Mouse (Mus musculus) limb, embryonic 15.5 days (tissue): ENCODE data around the gene Fam189b. TPM values are rescaled to one million over a fixed set of nuclear protein-coding genes. Genes with fewer than 3 reads are reported as not detected.

ENCODE experiments used
- ATAC-seq: fragments of 200-750 bp; cut with Nextera tagmentation; 2 replicates; pipeline ENCODE4 v1.8.0; 2017; ENCODE audit warnings: low read depth, moderate TSS enrichment; ENCODE audit not compliant: insufficient number of reproducible peaks, low FRiP score, low TSS enrichment
- H3K27ac ChIP-seq: fragments of 300-500 bp; sonication (generic); 2 replicates; pipeline ENCODE4 v1.5.1; 2015; ENCODE audit warnings: moderate library complexity, mild to moderate bottlenecking, inconsistent platforms
- H3K27me3 ChIP-seq: fragments of 300-500 bp; sonication (generic); 2 replicates; pipeline ENCODE4 v1.6.1; 2015; ENCODE audit warnings: inconsistent platforms
- H3K36me3 ChIP-seq: fragments of 300-500 bp; sonication (generic); 2 replicates; pipeline ENCODE4 v1.6.1; 2015; ENCODE audit warnings: inconsistent platforms
- H3K4me1 ChIP-seq: fragments of 300-500 bp; sonication (generic); 2 replicates; pipeline ENCODE4 v1.6.1; 2015; ENCODE audit warnings: inconsistent platforms
- H3K4me2 ChIP-seq: fragments of 300-500 bp; sonication (generic); 2 replicates; pipeline ENCODE4 v1.6.1; 2015; ENCODE audit warnings: mild to moderate bottlenecking, inconsistent platforms
- H3K4me3 ChIP-seq: fragments of 300-500 bp; sonication (generic); 2 replicates; pipeline ENCODE4 v1.5.1; 2015; ENCODE audit warnings: mild to moderate bottlenecking, inconsistent platforms
- H3K9ac ChIP-seq: fragments of 300-500 bp; sonication (generic); 2 replicates; pipeline ENCODE4 v1.6.1; 2015; ENCODE audit warnings: inconsistent platforms
- H3K9me3 ChIP-seq: fragments of 300-500 bp; sonication (generic); 2 replicates; pipeline ENCODE4 v1.6.1; 2016; ENCODE audit warnings: inconsistent platforms
- WGBS: fragments of 180-500 bp; shearing (Covaris S2); methylation state at CpG from one replicate; pipeline ENCODE4 v1.1.7; 2015; 5-methylcytosine and 5-hydroxymethylcytosine counted together
- polyA plus RNA-seq: library from polyadenylated mRNA; unstranded; fragments of >200 nt; fragmentation: Nextera tagmentation; extraction: Ambion mirVana; gene quantifications from 2 replicates; pipeline ENCODE4 v1.2.1, GENCODE M21; 2015

The Fam189b gene
- 31.4 and 34.0 TPM in 2 replicates for polyA plus RNA-seq

- Histone ChIP-seq H3K4me1 (peaks cover 43% of the 10 kb centered on the region), H3K4me3 (peak within 1 kb of the TSS; percentile 69), H3K9ac (peak within 1 kb of the TSS; percentile 62), H3K9me3 (no peaks in the 10 kb centered on the region), H3K27me3 (no peaks in the 10 kb centered on the region), H3K4me2 (peak within 1 kb of the TSS; percentile 90), H3K36me3 (peaks cover 55% of the 10 kb centered on the region), H3K27ac (peak within 1 kb of the TSS; percentile 87)
- peak; percentile 93 for ATAC-seq
- WGBS = 6% methylated on average over 39 of the region's 39 CpGs
Measured at GRCm38 (mm10) chr3:89183058-89183958, at the start of gene Fam189b. Gene Fam189b, plus strand, starts transcription at chr3:89183143.

- peaks cover 5% of the 10 kb centered on the region for H3K4me1 ChIP-seq
- no peak overlapping the region for H3K27ac ChIP-seq
- H3K9me3 ChIP-seq = no peaks in the 10 kb centered on the region
- 86% methylated on average over 1 of the region's 1 CpGs for WGBS
- H3K4me3 ChIP-seq = no peak overlapping the region
- ATAC-seq = no peak
- no peak overlapping the region for H3K9ac ChIP-seq
- H3K36me3 ChIP-seq = no peaks in the 10 kb centered on the region
- peaks cover 13% of the 10 kb centered on the region; the same call in 1 of the 2 replicates for H3K27me3 ChIP-seq
- no peak overlapping the region for H3K4me2 ChIP-seq
Measured at GRCm38 (mm10) chr3:89133752-89134151, 49.2 kb upstream of the Fam189b start.

- ATAC-seq = no peak
- whole genome bisulfite sequencing = 56% methylated on average over 3 of the region's 3 CpGs
- H3K9ac ChIP-seq = no peak within 1 kb of the TSS
- H3K36me3 ChIP-seq = no peaks in the 10 kb centered on the region
- H3K9me3 ChIP-seq = no peaks in the 10 kb centered on the region
- peaks cover 5% of the 10 kb centered on the region for H3K4me1 ChIP-seq
- H3K4me3 ChIP-seq = no peak within 1 kb of the TSS
- no peak within 1 kb of the TSS for H3K27ac ChIP-seq
- H3K27me3 ChIP-seq = peaks cover 13% of the 10 kb centered on the region; the same call in 1 of the 2 replicates
- no peak within 1 kb of the TSS for H3K4me2 ChIP-seq
Measured at GRCm38 (mm10) chr3:89135958-89136357, 47.0 kb upstream of the Fam189b start, which contains the start of gene Pklr. Gene Pklr, plus strand, starts transcription at chr3:89136142.

- H3K27me3 ChIP-seq = peaks cover 13% of the 10 kb centered on the region; the same call in 1 of the 2 replicates
- no peaks in the 10 kb centered on the region for H3K36me3 ChIP-seq
- WGBS = 44% methylated on average over 9 of the region's 9 CpGs
- no peak overlapping the region for H3K4me3 ChIP-seq
- no peak overlapping the region for H3K9ac ChIP-seq
- no peak overlapping the region for H3K4me2 ChIP-seq
- no peaks in the 10 kb centered on the region for H3K9me3 ChIP-seq
- peaks cover 5% of the 10 kb centered on the region for H3K4me1 ChIP-seq
- ATAC-seq = no peak
- no peak overlapping the region for H3K27ac ChIP-seq
Measured at GRCm38 (mm10) chr3:89136365-89136764, 46.6 kb upstream of the Fam189b start.

GRCm38 (mm10) chr3:89144821-89145220 lies 38.1 kb upstream of the Fam189b start:
- no peaks in the 10 kb centered on the region for H3K9me3 ChIP-seq
- 65% methylated on average over 10 of the region's 10 CpGs for WGBS

GRCm38 (mm10) chr3:89145566-89145965 lies 37.4 kb upstream of the Fam189b start:
- H3K4me3 ChIP-seq = no peak overlapping the region
- H3K4me1 ChIP-seq = peaks cover 7% of the 10 kb centered on the region
- no peak for ATAC-seq
- no peak overlapping the region for H3K4me2 ChIP-seq
- no peaks in the 10 kb centered on the region for H3K9me3 ChIP-seq
- no peaks in the 10 kb centered on the region for H3K36me3 ChIP-seq
- no peak overlapping the region for H3K27ac ChIP-seq
- peaks cover 46% of the 10 kb centered on the region for H3K27me3 ChIP-seq
- no peak overlapping the region for H3K9ac ChIP-seq
- 28% methylated on average over 8 of the region's 8 CpGs for WGBS

More at GRCm38 (mm10) chr3:89144821-89145220, 38.1 kb upstream of the Fam189b start:
- no peaks in the 10 kb centered on the region for H3K36me3 ChIP-seq
- no peak overlapping the region for H3K27ac ChIP-seq
- no peak overlapping the region for H3K9ac ChIP-seq
- H3K4me3 ChIP-seq = no peak overlapping the region
- no peak overlapping the region for H3K4me2 ChIP-seq
- H3K4me1 ChIP-seq = peaks cover 7% of the 10 kb centered on the region
- H3K27me3 ChIP-seq = peaks cover 39% of the 10 kb centered on the region
- no peak for ATAC-seq

GRCm38 (mm10) chr3:89147101-89147978 lies 35.6 kb upstream of the Fam189b start:
- Histone ChIP-seq H3K27ac (no peak overlapping the region), H3K9ac (0 out of 2 replicates have a peak overlapping the region, but pooled peaks have one; percentile 23), H3K4me1 (peaks cover 7% of the 10 kb centered on the region), H3K27me3 (peaks cover 54% of the 10 kb centered on the region), H3K9me3 (no peaks in the 10 kb centered on the region), H3K4me3 (peak overlapping the region; percentile 29), H3K36me3 (no peaks in the 10 kb centered on the region), H3K4me2 (peak overlapping the region; percentile 57)
- no peak for ATAC-seq
- 16% methylated on average over 26 of the region's 26 CpGs for WGBS

GRCm38 (mm10) chr3:89147979-89148311 lies 35.0 kb upstream of the Fam189b start:
- H3K9me3 ChIP-seq = no peaks in the 10 kb centered on the region
- no peak overlapping the region for H3K27ac ChIP-seq
- peak overlapping the region; percentile 29 for H3K4me3 ChIP-seq
- H3K9ac ChIP-seq = 0 out of 2 replicates have a peak overlapping the region, but pooled peaks have one; percentile 23
- no peak for ATAC-seq
- peaks cover 7% of the 10 kb centered on the region for H3K4me1 ChIP-seq
- WGBS = 7% methylated on average over 15 of the region's 15 CpGs
- peaks cover 58% of the 10 kb centered on the region for H3K27me3 ChIP-seq
- H3K4me2 ChIP-seq = peak overlapping the region; percentile 57
- H3K36me3 ChIP-seq = no peaks in the 10 kb centered on the region

- peaks cover 58% of the 10 kb centered on the region for H3K27me3 ChIP-seq
- H3K27ac ChIP-seq = no peak overlapping the region
- H3K9me3 ChIP-seq = no peaks in the 10 kb centered on the region
- no peaks in the 10 kb centered on the region for H3K36me3 ChIP-seq
- H3K4me3 ChIP-seq = no peak overlapping the region
- no peak overlapping the region for H3K9ac ChIP-seq
- no peak for ATAC-seq
- H3K4me2 ChIP-seq = no peak overlapping the region
- WGBS = 71% methylated on average over 14 of the region's 14 CpGs
- peaks cover 7% of the 10 kb centered on the region for H3K4me1 ChIP-seq
Measured at GRCm38 (mm10) chr3:89148567-89148966, 34.4 kb upstream of the Fam189b start.

- peaks cover 7% of the 10 kb centered on the region for H3K4me1 ChIP-seq
- no peak overlapping the region for H3K27ac ChIP-seq
- H3K4me3 ChIP-seq = no peak overlapping the region
- 45% methylated on average over 17 of the region's 17 CpGs for WGBS
- H3K27me3 ChIP-seq = peaks cover 43% of the 10 kb centered on the region
- no peak overlapping the region for H3K9ac ChIP-seq
- H3K4me2 ChIP-seq = no peak overlapping the region
- H3K9me3 ChIP-seq = no peaks in the 10 kb centered on the region
- no peaks in the 10 kb centered on the region for H3K36me3 ChIP-seq
- ATAC-seq = no peak
Measured at GRCm38 (mm10) chr3:89152084-89152835, 30.7 kb upstream of the Fam189b start.

GRCm38 (mm10) chr3:89156951-89157350 lies 26.0 kb upstream of the Fam189b start:
- ATAC-seq = no peak
- no peaks in the 10 kb centered on the region for H3K9me3 ChIP-seq
- H3K9ac ChIP-seq = no peak overlapping the region
- H3K4me3 ChIP-seq = no peak overlapping the region
- no peak overlapping the region for H3K4me2 ChIP-seq
- H3K4me1 ChIP-seq = peaks cover 14% of the 10 kb centered on the region
- peaks cover 26% of the 10 kb centered on the region for H3K27me3 ChIP-seq
- 89% methylated on average over 8 of the region's 8 CpGs for WGBS
- H3K27ac ChIP-seq = no peak overlapping the region
- no peaks in the 10 kb centered on the region for H3K36me3 ChIP-seq
